8 mouse cellular contexts compared by ENCODE assay signal in the genomic region with DNA sequence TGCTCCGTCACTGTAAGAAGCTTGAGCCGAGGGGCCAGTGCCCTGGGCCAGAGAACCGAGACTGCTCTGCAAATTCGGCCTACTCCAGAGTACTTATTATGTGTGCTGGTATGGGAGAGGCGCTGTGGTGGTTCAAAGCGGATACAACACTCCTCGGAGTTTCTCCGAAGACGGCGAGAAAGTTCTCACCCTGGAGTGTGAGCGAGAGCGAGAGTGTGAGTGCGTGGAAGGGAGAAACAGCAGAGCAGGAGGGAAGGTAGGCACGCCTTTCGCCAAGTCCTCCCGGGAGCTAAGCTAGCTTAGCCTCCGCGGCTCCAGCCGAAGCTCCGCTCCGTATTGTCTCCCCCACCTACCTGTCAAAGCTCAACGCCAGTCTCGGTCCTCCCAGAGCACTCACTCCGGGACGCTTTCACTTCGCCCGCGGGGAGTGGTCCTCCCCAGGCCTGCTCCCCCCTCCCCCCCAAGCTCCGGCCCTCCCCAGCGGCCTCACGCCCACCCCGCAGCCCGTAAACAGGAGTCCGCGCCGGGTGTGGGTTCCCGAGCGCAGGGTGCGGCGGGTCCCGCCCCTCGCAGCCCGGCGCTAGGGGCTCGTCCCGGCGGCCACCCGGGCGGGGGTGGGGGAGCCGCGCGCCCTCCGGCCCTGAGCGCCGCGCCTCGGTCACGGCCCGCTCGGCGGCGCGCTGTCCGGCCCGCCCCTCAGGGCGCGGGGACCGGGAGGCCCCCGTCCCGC. TPM values are rescaled to one million over a fixed set of nuclear protein-coding genes. Genes with fewer than 3 reads are reported as not detected.
A peak's percentile ranks its signal among the peaks of the same experiment; 100 is the strongest.
DNase-seq lines count a peak whose midpoint lies in the region; ATAC-seq and TF ChIP-seq lines count a peak whose summit lies in the region.

No protein-coding gene starts in this region.

- H3K27me3 ChIP-seq in intestine, postnatal 0 days (replicated peaks; ENCODE audit: control insufficient read depth, insufficient read depth, low read length) = no peaks in the 10 kb centered on the region
- H3K27me3 ChIP-seq in limb, embryonic 15.5 days = no peaks in the 10 kb centered on the region
- H3K27me3 ChIP-seq in midbrain, embryonic 15.5 days (replicated peaks) = no peaks in the 10 kb centered on the region
- H3K27me3 ChIP-seq in spleen, adult 2 months (ENCODE audit: control insufficient read depth, insufficient read depth, low read length) = no peaks in the 10 kb centered on the region

- H3K4me3 ChIP-seq in intestine, postnatal 0 days (ENCODE audit: low read depth, low read length) = peak overlapping the region; percentile 97
- peak overlapping the region; percentile 99 for H3K4me3 ChIP-seq in limb, embryonic 15.5 days
- H3K4me3 ChIP-seq in midbrain, embryonic 15.5 days = peak overlapping the region; percentile 88
- peak overlapping the region; percentile 72 for H3K4me3 ChIP-seq in spleen, adult 2 months (ENCODE audit: extremely low read depth, insufficient read depth, insufficient read length)

- no peak for TF ChIP-seq POLR2A in spleen, adult 2 months (IDR thresholded peaks at IDR 0.05; ENCODE audit: low read depth, low read length)

- WGBS in intestine, postnatal 0 days = under 1% methylated on average over 57 of the region's 70 CpGs
- under 1% methylated on average over 46 of the region's 70 CpGs for WGBS in limb, embryonic 15.5 days
- under 1% methylated on average over 59 of the region's 70 CpGs for WGBS in midbrain, embryonic 15.5 days
- 1% methylated on average over 70 of the region's 70 CpGs for WGBS in spleen, adult 2 months

- H3K4me2 ChIP-seq in intestine, postnatal 0 days (replicated peaks; ENCODE audit: low read depth) = peak overlapping the region; percentile 81
- peak overlapping the region; percentile 70 for H3K4me2 ChIP-seq in limb, embryonic 15.5 days
- H3K4me2 ChIP-seq in midbrain, embryonic 15.5 days = peak overlapping the region; percentile 66

- peaks cover 8% of the 10 kb centered on the region for H3K4me1 ChIP-seq in intestine, postnatal 0 days (replicated peaks; ENCODE audit: control insufficient read depth, insufficient read depth, low read length)
- peaks cover 19% of the 10 kb centered on the region for H3K4me1 ChIP-seq in limb, embryonic 15.5 days
- peaks cover 23% of the 10 kb centered on the region for H3K4me1 ChIP-seq in midbrain, embryonic 15.5 days
- peaks cover 4% of the 10 kb centered on the region; the same call in 1 of the 2 replicates for H3K4me1 ChIP-seq in spleen, adult 2 months (ENCODE audit: control insufficient read depth, insufficient read depth, insufficient read length)

- no peaks in the 10 kb centered on the region for H3K9me3 ChIP-seq in intestine, postnatal 0 days (ENCODE audit: control insufficient read depth)
- H3K9me3 ChIP-seq in limb, embryonic 15.5 days = no peaks in the 10 kb centered on the region
- H3K9me3 ChIP-seq in midbrain, embryonic 15.5 days = no peaks in the 10 kb centered on the region

- H3K9ac ChIP-seq in intestine, postnatal 0 days (ENCODE audit: low read depth, low read length) = peak overlapping the region; percentile 97
- H3K9ac ChIP-seq in limb, embryonic 15.5 days = peak overlapping the region; percentile 90
- peak overlapping the region; percentile 81 for H3K9ac ChIP-seq in midbrain, embryonic 15.5 days

- no peak for TF ChIP-seq CTCF in intestine, postnatal 0 days (IDR thresholded peaks at IDR 0.05; ENCODE audit: low read depth)
- no peak for TF ChIP-seq CTCF in spleen, adult 2 months (IDR thresholded peaks at IDR 0.05; ENCODE audit: extremely low read depth, insufficient read depth, insufficient read length, insufficient replicate concordance)

- H3K27ac ChIP-seq in intestine, postnatal 0 days (ENCODE audit: low read depth, low read length) = peak overlapping the region; percentile 98
- H3K27ac ChIP-seq in limb, embryonic 15.5 days = peak overlapping the region; percentile 97
- peak overlapping the region; percentile 93 for H3K27ac ChIP-seq in midbrain, embryonic 15.5 days
- H3K27ac ChIP-seq in spleen, adult 2 months (ENCODE audit: insufficient read depth, low read length) = peak overlapping the region; percentile 90; the same call in 1 of the 2 replicates

- ATAC-seq in granulocyte monocyte progenitor cell, adult 5-6 weeks (replicated peaks; ENCODE audit: poor library complexity, severe bottlenecking) = peak; percentile 38
- ATAC-seq in intestine, postnatal 0 days = peak; percentile 34
- ATAC-seq in limb, embryonic 15.5 days (ENCODE audit: insufficient number of reproducible peaks, low FRiP score, low TSS enrichment, low read depth) = peak; percentile 55
- ATAC-seq in midbrain, embryonic 15.5 days (replicated peaks) = peak; percentile 79

- no peaks in the 10 kb centered on the region for H3K36me3 ChIP-seq in intestine, postnatal 0 days (ENCODE audit: control insufficient read depth, insufficient read depth)
- H3K36me3 ChIP-seq in limb, embryonic 15.5 days = no peaks in the 10 kb centered on the region
- H3K36me3 ChIP-seq in midbrain, embryonic 15.5 days (replicated peaks) = no peaks in the 10 kb centered on the region
- H3K36me3 ChIP-seq in spleen, adult 2 months (ENCODE audit: control insufficient read depth, insufficient read depth, low read length) = no peaks in the 10 kb centered on the region

- DNase-seq in 3134 (ENCODE audit: extremely low read depth, insufficient read length, low spot score) = peak; percentile 65
- peak; percentile 62 to 86 for DNase-seq in adrenal gland, adult (ENCODE audit: inconsistent age in 2 of 2, low spot score in 1 of 2)
- peak; percentile 71 for DNase-seq in embryo, embryonic 11 days
- peak; percentile 9 to 30 for DNase-seq in spleen, adult 2 months (ENCODE audit: low read depth in 1 of 2, low spot score in 2 of 2)

RNA-seq across cellular contexts. Expression of a gene that starts 0.8 kb away (rescaled TPM):
- 13.0 and 15.8 TPM in 2 replicates for total RNA-seq in granulocyte monocyte progenitor cell, adult 5-6 weeks (2014; fragmentation: Nextera tagmentation)
- 15.8 and 18.2 TPM in 2 replicates for total RNA-seq in granulocyte monocyte progenitor cell, adult 5-6 weeks (2017)
- 7.8 and 8.8 TPM in 2 replicates for polyA plus RNA-seq in intestine, postnatal 0 days (2015; fragmentation: Nextera tagmentation; extraction: Ambion mirVana)
- polyA plus RNA-seq in limb, embryonic 15.5 days (2015; fragmentation: Nextera tagmentation; extraction: Ambion mirVana) = 14.5 and 18.7 TPM in 2 replicates
- polyA plus RNA-seq in midbrain, embryonic 15.5 days (2015; fragmentation: Nextera tagmentation; extraction: Ambion mirVana) = 14.0 and 14.3 TPM in 2 replicates
- polyA plus RNA-seq in spleen, adult 2 months (2012; rRNA removed) = 7.0 and 8.2 TPM in 2 replicates

RNA-seq across cellular contexts. Expression of a gene that starts 21.6 kb away (rescaled TPM):
- total RNA-seq in granulocyte monocyte progenitor cell, adult 5-6 weeks (2014; fragmentation: Nextera tagmentation) = not detected in 2 replicates
- not detected in 2 replicates for total RNA-seq in granulocyte monocyte progenitor cell, adult 5-6 weeks (2017)
- not detected in 2 replicates for polyA plus RNA-seq in intestine, postnatal 0 days (2015; fragmentation: Nextera tagmentation; extraction: Ambion mirVana)
- not detected in 2 replicates for polyA plus RNA-seq in limb, embryonic 15.5 days (2015; fragmentation: Nextera tagmentation; extraction: Ambion mirVana)
- not detected in 2 replicates for polyA plus RNA-seq in midbrain, embryonic 15.5 days (2015; fragmentation: Nextera tagmentation; extraction: Ambion mirVana)
- not detected in 2 replicates for polyA plus RNA-seq in spleen, adult 2 months (2012; rRNA removed)

Comparison
In these comparisons a context has a peak if more than half of its experiments do, and no peak if none do; other contexts are left out.
1. Peak in every context shown above with its lines: DNase-seq, ATAC-seq, H3K4me3 ChIP-seq and H3K27ac ChIP-seq.
2. DNase-seq: peak in every context shown above with its lines; median percentile 74 in adrenal gland, adult; 71 in embryo, embryonic 11 days; 65 in 3134; 20 in spleen, adult 2 months.